Mouse (Mus musculus): ENCODE data around the gene Ppp1r14b. TPM values are rescaled to one million over a fixed set of nuclear protein-coding genes. Genes with fewer than 3 reads are reported as not detected.
A peak's percentile ranks its signal among the peaks of the same experiment; 100 is the strongest.

Gene Ppp1r14b
- total RNA-seq, 2 experiments from 2014 or later: 141 to 236 TPM

- no peak for ATAC-seq (replicated peaks; ENCODE audit: poor library complexity)
Observed at GRCm38 (mm10) chr19:6993011-6993770, 18.4 kb downstream of the Ppp1r14b start.

- ATAC-seq (replicated peaks; ENCODE audit: poor library complexity): no peak
Observed at GRCm38 (mm10) chr19:6994002-6994401, 19.2 kb downstream of the Ppp1r14b start.

- ATAC-seq (replicated peaks; ENCODE audit: poor library complexity): no peak
Observed at GRCm38 (mm10) chr19:6994489-6994888, 19.7 kb downstream of the Ppp1r14b start.

- ATAC-seq (replicated peaks; ENCODE audit: poor library complexity): no peak
Observed at GRCm38 (mm10) chr19:6995255-6995991, 20.7 kb downstream of the Ppp1r14b start.

GRCm38 (mm10) chr19:6996006-6996405, 21.2 kb downstream of the Ppp1r14b start, which contains the start of the genes Nudt22 and Trpt1:
Gene Nudt22 (minus strand): TSS chr19:6996117.
Gene Trpt1 (plus strand): TSS chr19:6996131.
- ATAC-seq (replicated peaks; ENCODE audit: poor library complexity): peak; percentile 69

- ATAC-seq (replicated peaks; ENCODE audit: poor library complexity): no peak
Observed at GRCm38 (mm10) chr19:6997721-6998290, 23.0 kb downstream of the Ppp1r14b start.

GRCm38 (mm10) chr19:6999360-7000063, 24.7 kb downstream of the Ppp1r14b start:
- ATAC-seq (replicated peaks; ENCODE audit: poor library complexity): no peak

GRCm38 (mm10) chr19:7006892-7007593, 32.3 kb downstream of the Ppp1r14b start:
- no peak for ATAC-seq (replicated peaks; ENCODE audit: poor library complexity)

GRCm38 (mm10) chr19:7012426-7012825, 37.7 kb downstream of the Ppp1r14b start:
- ATAC-seq (replicated peaks; ENCODE audit: poor library complexity): no peak

- no peak for ATAC-seq (replicated peaks; ENCODE audit: poor library complexity)
Observed at GRCm38 (mm10) chr19:7013984-7014383, 39.2 kb downstream of the Ppp1r14b start.

GRCm38 (mm10) chr19:7014481-7015135, 39.8 kb downstream of the Ppp1r14b start:
- no peak for ATAC-seq (replicated peaks; ENCODE audit: poor library complexity)

- peak; percentile 68 for ATAC-seq (replicated peaks; ENCODE audit: poor library complexity)
Observed at GRCm38 (mm10) chr19:7017541-7018457, 43.0 kb downstream of the Ppp1r14b start.

GRCm38 (mm10) chr19:7018546-7018945, 43.8 kb downstream of the Ppp1r14b start:
- ATAC-seq (replicated peaks; ENCODE audit: poor library complexity): peak; percentile 7; the same call in 1 of the 2 replicates

GRCm38 (mm10) chr19:7019191-7019590, 44.4 kb downstream of the Ppp1r14b start, which contains the start of gene Fermt3:
Gene Fermt3 (minus strand): TSS chr19:7019469.
- peak; percentile 69 for ATAC-seq (replicated peaks; ENCODE audit: poor library complexity)

GRCm38 (mm10) chr19:7020224-7020641, 45.5 kb downstream of the Ppp1r14b start:
- peak; percentile 51 for ATAC-seq (replicated peaks; ENCODE audit: poor library complexity)

All from megakaryocyte progenitor cell, adult 5-6 weeks (primary cell).